Mouse (Mus musculus): ENCODE measurements around the gene Por.
A peak's percentile ranks its signal among the peaks of the same experiment; 100 is the strongest.

The Por gene

GRCm38 (mm10) chr5:135669741-135670275 lies at the start of gene Por:
Gene Por (plus strand): TSS chr5:135670033.
- DNase-seq = no peak

- no peak for DNase-seq
These were observed 49.3 kb upstream of the Por start for GRCm38 (mm10) chr5:135620526-135620925.

GRCm38 (mm10) chr5:135621725-135622124 lies 48.1 kb upstream of the Por start:
- DNase-seq = no peak

- no peak for DNase-seq
These were observed 46.7 kb upstream of the Por start for GRCm38 (mm10) chr5:135623006-135623563.

- DNase-seq = no peak
These were observed 40.9 kb upstream of the Por start for GRCm38 (mm10) chr5:135628916-135629315.

- DNase-seq = no peak
These were observed 40.4 kb upstream of the Por start for GRCm38 (mm10) chr5:135629401-135629800.

- DNase-seq = peak; percentile 65
These were observed 39.2 kb upstream of the Por start for GRCm38 (mm10) chr5:135630598-135630997.

- peak; percentile 98 for DNase-seq
These were observed 37.6 kb upstream of the Por start, which contains the start of gene Rhbdd2 for GRCm38 (mm10) chr5:135632117-135632796. Gene Rhbdd2 (plus strand): TSS chr5:135632618.

GRCm38 (mm10) chr5:135632797-135633144 lies 37.1 kb upstream of the Por start:
- no peak for DNase-seq

GRCm38 (mm10) chr5:135639760-135640458 lies 29.9 kb upstream of the Por start:
- no peak for DNase-seq

GRCm38 (mm10) chr5:135640459-135640789 lies 29.4 kb upstream of the Por start:
- DNase-seq = no peak

GRCm38 (mm10) chr5:135641028-135641427 lies 28.8 kb upstream of the Por start:
- DNase-seq = no peak

- DNase-seq = no peak
These were observed 26.9 kb upstream of the Por start for GRCm38 (mm10) chr5:135642686-135643551.

- DNase-seq = no peak
These were observed 26.3 kb upstream of the Por start for GRCm38 (mm10) chr5:135643552-135643842.

- no peak for DNase-seq
These were observed 26.0 kb upstream of the Por start for GRCm38 (mm10) chr5:135643869-135644268.

GRCm38 (mm10) chr5:135645330-135645729 lies 24.5 kb upstream of the Por start:
- no peak for DNase-seq

- DNase-seq = no peak
These were observed 23.8 kb upstream of the Por start for GRCm38 (mm10) chr5:135646038-135646437.

- DNase-seq = no peak
These were observed 21.1 kb upstream of the Por start for GRCm38 (mm10) chr5:135648461-135649308.

- DNase-seq = no peak
These were observed 20.6 kb upstream of the Por start for GRCm38 (mm10) chr5:135649309-135649633.

- DNase-seq = no peak
These were observed 18.3 kb upstream of the Por start for GRCm38 (mm10) chr5:135651536-135651935.

GRCm38 (mm10) chr5:135653209-135653608 lies 16.6 kb upstream of the Por start:
- DNase-seq = no peak

- no peak for DNase-seq
These were observed 13.8 kb upstream of the Por start for GRCm38 (mm10) chr5:135656046-135656445.

GRCm38 (mm10) chr5:135657128-135657527 lies 12.7 kb upstream of the Por start:
- DNase-seq = no peak

Data from right cerebral cortex, postnatal 4 days (tissue).